Mouse (Mus musculus) limb, embryonic 10.5 days (tissue): ENCODE data around the gene Tac4. TPM values are rescaled to one million over a fixed set of nuclear protein-coding genes. Genes with fewer than 3 reads are reported as not detected.

Experiments
- DNase-seq: peaks from one replicate; pipeline ENCODE4 v3.0.0-alpha.2; 2017; ENCODE audit warnings: low spot score
- H3K27ac ChIP-seq: fragments of 300-500 bp; sonication (generic); 2 replicates; pipeline ENCODE4 v1.5.1; 2016; ENCODE audit warnings: mild to moderate bottlenecking
- H3K27me3 ChIP-seq: fragments of 300-500 bp; sonication (generic); 2 replicates; pipeline ENCODE4 v1.6.1; 2016; ENCODE audit warnings: low read depth, mild to moderate bottlenecking; ENCODE audit not compliant: poor library complexity, severe bottlenecking
- H3K36me3 ChIP-seq: fragments of 300-500 bp; sonication (generic); 2 replicates; pipeline ENCODE4 v1.6.1; 2016; ENCODE audit warnings: mild to moderate bottlenecking, moderate library complexity
- H3K4me1 ChIP-seq: fragments of 300-500 bp; sonication (generic); 2 replicates; pipeline ENCODE4 v1.6.1; 2016
- H3K4me3 ChIP-seq: fragments of 300-500 bp; sonication (generic); 2 replicates; pipeline ENCODE4 v1.5.1; 2016; ENCODE audit warnings: mild to moderate bottlenecking, moderate library complexity
- H3K9me3 ChIP-seq: fragments of 300-500 bp; sonication (generic); replicated peaks from 2 replicates; pipeline ENCODE4 v1.6.1; 2016; ENCODE audit warnings: mild to moderate bottlenecking
- WGBS: fragments of 180-500 bp; shearing (Covaris S2); methylation state at CpG from one replicate; pipeline ENCODE4 v1.1.7; 2016; 5-methylcytosine and 5-hydroxymethylcytosine counted together
- polyA plus RNA-seq: library from polyadenylated mRNA; unstranded; fragments of >200 nt; fragmentation: Nextera tagmentation; extraction: Ambion mirVana; gene quantifications from 2 replicates; pipeline ENCODE4 v1.2.1, GENCODE M21; 2016

Tac4 gene
- not detected in 2 replicates for polyA plus RNA-seq

DNA sequence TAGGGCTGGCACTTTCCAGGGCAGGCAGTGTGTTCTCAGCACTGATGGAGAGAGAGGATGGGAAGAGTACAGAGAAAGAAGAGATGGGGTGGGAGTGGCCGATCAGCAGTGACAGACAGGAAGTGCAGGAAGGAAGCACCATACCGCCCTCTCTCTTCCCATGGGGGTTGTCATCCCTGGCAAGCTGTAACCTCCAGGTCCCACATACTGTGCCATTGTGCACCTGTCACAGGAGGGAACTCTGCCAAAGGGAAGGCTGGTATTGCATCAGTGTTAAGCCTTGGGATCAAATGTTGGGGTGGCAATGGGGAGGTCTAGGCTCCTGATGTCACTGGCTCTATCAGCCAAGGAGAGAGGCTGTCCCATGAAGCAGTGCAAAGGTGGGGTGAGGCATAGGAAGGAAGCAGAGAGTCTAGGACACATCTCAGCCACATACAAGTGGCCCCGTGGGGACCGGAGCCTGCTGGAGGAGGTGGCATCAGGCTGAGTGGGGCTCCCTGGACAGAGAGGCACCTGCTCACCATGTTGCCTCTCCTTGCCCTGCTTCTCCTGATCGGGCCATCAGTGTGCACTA lies at the start of gene Tac4:
Tac4 (plus strand) TSS at position 352 of the 574 bp plus-strand sequence.
- DNase-seq: no peak
- Histone ChIP-seq H3K36me3 (peaks cover 6% of the 10 kb centered on the region; the same call in 1 of the 2 replicates), H3K27me3 (peaks cover 14% of the 10 kb centered on the region; the same call in 1 of the 2 replicates), H3K27ac (no peak within 1 kb of the TSS), H3K4me3 (no peak within 1 kb of the TSS), H3K4me1 (peaks cover 31% of the 10 kb centered on the region), H3K9me3 (no peaks in the 10 kb centered on the region)
- WGBS: 75% methylated on average over 5 of the region's 5 CpGs

DNA sequence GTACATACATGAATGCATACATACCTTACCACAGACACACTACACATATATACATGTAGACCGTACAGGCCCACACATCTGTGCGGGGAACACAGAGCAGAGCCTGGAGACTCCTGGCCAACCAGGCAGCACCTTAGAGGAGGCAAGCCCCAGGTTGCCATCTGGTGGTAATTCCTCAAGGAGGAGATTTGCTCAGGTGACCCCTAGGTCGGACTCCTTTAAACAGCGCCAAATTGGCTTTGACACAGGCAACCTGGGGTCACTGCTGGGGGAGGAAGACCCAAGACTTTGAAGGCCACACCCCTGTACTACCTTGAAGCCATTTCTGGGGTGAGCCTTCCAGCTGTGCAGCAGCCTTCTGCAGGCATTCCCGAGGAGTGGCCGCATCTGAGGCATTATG lies 47.7 kb upstream of the Tac4 start:
- Histone ChIP-seq H3K9me3 (no peaks in the 10 kb centered on the region), H3K4me3 (no peak overlapping the region), H3K4me1 (peaks cover 44% of the 10 kb centered on the region), H3K36me3 (no peaks in the 10 kb centered on the region), H3K27me3 (peaks cover 97% of the 10 kb centered on the region), H3K27ac (0 out of 2 replicates have a peak overlapping the region, but pooled peaks have one; percentile 22)
- no peak for DNase-seq
- WGBS: 11% methylated on average over 6 of the region's 6 CpGs

DNA sequence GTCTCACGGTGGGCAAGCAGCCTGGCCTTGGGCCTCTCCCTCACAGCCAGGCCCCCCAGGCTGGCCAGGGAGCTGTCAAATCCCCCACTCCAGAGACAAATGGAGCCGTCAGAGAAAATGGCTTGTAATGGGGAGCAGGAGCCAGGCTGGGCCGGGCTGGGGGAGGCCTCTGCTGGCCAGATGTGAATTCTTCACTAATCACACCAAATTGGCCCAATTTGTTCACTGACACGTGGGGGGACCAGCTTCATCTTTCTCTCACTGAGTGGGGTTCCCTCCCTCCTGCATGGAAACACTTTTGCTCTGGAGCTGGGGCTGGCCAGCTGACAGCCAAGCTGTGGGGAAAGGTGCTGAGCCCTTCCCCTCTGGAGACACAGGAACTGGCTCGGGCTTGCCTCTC lies 47.0 kb upstream of the Tac4 start:
- WGBS: 0% methylated on average over 5 of the region's 5 CpGs
- Histone ChIP-seq H3K36me3 (no peaks in the 10 kb centered on the region), H3K4me1 (peaks cover 44% of the 10 kb centered on the region), H3K9me3 (no peaks in the 10 kb centered on the region), H3K4me3 (no peak overlapping the region), H3K27ac (0 out of 2 replicates have a peak overlapping the region, but pooled peaks have one; percentile 22), H3K27me3 (peaks cover 97% of the 10 kb centered on the region)
- peak; percentile 54 for DNase-seq

DNA sequence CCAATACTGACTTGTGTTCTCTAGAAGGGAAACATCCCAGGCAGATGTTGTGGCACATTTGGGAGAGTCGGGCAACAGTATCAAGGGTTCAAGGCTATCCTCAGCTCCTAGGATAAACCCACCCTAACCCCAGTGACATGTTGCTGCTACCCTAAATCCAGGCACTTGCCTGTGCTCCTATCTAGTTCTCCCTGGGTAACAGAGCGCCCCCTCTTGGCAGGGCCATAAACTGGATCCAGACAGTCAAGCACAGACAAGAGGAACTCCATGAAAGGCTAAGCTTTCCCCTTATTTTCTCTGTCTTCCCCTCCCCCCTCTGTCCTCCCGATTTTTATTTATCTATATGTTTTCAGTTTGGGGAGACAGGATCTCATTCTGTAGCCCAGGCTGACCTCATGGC lies 45.1 kb upstream of the Tac4 start:
- H3K4me3 ChIP-seq: no peak overlapping the region
- no peaks in the 10 kb centered on the region for H3K9me3 ChIP-seq
- H3K36me3 ChIP-seq: no peaks in the 10 kb centered on the region
- peaks cover 98% of the 10 kb centered on the region for H3K27me3 ChIP-seq
- 78% methylated on average over 3 of the region's 3 CpGs for WGBS
- no peak for DNase-seq
- peaks cover 30% of the 10 kb centered on the region for H3K4me1 ChIP-seq
- no peak overlapping the region for H3K27ac ChIP-seq

DNA sequence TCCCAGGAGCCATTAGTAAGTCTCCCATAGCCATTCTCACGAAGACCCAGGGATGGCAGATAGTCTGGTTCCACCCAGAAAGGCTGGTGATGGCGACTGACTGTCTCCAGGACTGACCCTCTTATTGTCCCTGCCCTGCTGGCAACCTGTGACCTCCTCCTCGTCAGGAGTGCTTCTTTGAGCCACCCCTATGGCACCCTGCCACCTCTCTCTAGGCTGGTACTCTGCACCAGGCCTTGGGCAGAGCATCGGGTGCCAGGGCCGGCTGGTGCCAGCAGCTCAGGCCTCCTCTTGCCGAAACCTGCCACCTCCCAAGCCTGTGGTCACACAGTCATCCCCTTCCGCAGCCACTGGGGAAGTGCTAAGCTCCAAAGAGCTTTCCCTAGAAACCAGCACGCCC lies 42.2 kb upstream of the Tac4 start:
- WGBS: 58% methylated on average over 8 of the region's 8 CpGs
- Histone ChIP-seq H3K27ac (no peak overlapping the region), H3K4me3 (no peak overlapping the region), H3K9me3 (no peaks in the 10 kb centered on the region), H3K36me3 (no peaks in the 10 kb centered on the region), H3K4me1 (peaks cover 24% of the 10 kb centered on the region), H3K27me3 (peaks cover 97% of the 10 kb centered on the region)
- DNase-seq: no peak

DNA sequence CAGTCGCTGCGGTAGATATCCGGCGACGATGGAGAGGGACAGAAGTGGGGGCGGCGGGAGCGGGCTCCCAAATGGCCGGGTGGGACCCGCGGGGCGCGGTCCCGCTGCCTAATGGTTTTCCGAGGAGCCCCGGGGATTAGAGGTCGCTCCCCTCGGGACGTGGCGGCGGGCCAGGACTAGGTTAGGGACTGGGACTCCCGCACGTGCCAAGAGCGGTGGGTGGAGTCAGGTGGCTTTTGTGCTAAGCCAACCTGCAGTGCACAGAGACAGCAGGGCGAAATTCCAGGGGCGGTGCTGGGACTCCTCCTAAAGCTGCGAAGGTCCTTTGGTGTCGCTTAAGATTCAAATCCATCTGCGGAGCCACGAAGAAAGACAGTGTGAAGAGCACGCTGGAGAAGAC lies 37.9 kb upstream of the Tac4 start:
- Histone ChIP-seq H3K9me3 (no peaks in the 10 kb centered on the region), H3K36me3 (no peaks in the 10 kb centered on the region), H3K27ac (peak overlapping the region; percentile 54; the same call in 1 of the 2 replicates), H3K4me3 (peak overlapping the region; percentile 45), H3K27me3 (peaks cover 91% of the 10 kb centered on the region), H3K4me1 (peaks cover 29% of the 10 kb centered on the region)
- under 1% methylated on average over 31 of the region's 31 CpGs for WGBS
- peak; percentile 57 for DNase-seq

DNA sequence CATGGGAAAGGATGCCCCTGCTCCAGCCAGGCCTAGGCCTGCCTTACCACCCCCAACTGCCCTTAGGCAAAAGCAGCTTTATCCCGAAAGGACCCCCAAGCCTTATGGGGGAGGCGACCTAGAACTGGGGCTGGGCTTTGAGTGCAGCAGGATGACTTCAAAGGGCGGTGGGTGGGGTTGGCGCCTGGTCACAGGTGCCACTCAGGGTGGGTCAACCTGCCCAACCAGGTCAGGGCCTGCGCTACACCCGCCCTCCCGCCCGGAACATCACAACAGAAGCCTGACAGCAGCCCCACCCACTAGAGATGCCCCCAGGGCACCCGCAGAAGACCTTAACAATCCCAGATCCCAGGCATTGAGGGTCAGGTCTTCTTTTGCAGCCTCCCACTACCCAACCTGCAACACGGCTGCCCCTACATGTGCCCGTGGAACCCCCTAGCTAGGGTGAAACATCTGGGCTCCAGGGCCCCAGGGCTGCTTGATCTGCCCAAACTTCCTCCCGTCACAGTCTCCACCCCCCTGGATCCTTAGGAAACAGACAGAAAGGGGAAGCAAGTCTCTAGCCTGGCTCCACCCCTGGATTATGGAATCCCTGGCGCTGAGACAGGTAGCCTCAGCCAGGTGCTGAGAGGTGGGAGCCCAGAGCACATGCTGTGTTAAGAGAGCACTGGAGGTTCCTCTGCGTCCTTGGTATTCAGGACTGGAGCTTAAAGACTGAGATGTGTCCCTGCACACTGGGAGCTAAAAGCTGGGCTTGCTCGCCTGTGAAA lies 37.0 kb upstream of the Tac4 start:
- no peaks in the 10 kb centered on the region for H3K9me3 ChIP-seq
- 6% methylated on average over 15 of the region's 15 CpGs for WGBS
- peaks cover 29% of the 10 kb centered on the region for H3K4me1 ChIP-seq
- peaks cover 83% of the 10 kb centered on the region for H3K27me3 ChIP-seq
- H3K4me3 ChIP-seq: peak overlapping the region; percentile 45; the same call in 1 of the 2 replicates
- DNase-seq: no peak
- no peak overlapping the region for H3K27ac ChIP-seq
- H3K36me3 ChIP-seq: no peaks in the 10 kb centered on the region

DNA sequence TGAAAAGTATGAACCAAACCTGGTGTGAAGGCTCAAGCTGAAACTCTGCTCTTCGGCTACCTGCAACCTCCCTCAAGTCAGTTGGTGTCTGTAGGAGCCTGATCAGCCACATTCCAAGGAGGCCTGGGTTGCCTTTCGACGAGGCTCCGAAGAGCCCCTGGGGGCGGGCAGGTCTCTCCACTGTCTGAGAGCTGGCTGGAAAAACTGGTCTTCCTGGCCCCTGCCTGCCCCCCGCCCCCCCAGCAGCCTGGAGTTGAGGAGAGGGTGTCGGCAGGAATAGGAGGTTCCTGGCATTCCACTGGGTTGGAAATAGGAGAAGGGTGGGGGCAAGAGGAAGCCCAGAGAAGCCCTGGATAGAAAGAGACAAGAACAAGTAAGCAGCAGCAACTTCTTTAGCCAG lies 35.9 kb upstream of the Tac4 start:
- Histone ChIP-seq H3K36me3 (no peaks in the 10 kb centered on the region), H3K27me3 (peaks cover 82% of the 10 kb centered on the region), H3K27ac (no peak overlapping the region), H3K9me3 (no peaks in the 10 kb centered on the region), H3K4me3 (no peak overlapping the region), H3K4me1 (peaks cover 29% of the 10 kb centered on the region)
- WGBS: 10% methylated on average over 7 of the region's 7 CpGs
- DNase-seq: peak; percentile 60

DNA sequence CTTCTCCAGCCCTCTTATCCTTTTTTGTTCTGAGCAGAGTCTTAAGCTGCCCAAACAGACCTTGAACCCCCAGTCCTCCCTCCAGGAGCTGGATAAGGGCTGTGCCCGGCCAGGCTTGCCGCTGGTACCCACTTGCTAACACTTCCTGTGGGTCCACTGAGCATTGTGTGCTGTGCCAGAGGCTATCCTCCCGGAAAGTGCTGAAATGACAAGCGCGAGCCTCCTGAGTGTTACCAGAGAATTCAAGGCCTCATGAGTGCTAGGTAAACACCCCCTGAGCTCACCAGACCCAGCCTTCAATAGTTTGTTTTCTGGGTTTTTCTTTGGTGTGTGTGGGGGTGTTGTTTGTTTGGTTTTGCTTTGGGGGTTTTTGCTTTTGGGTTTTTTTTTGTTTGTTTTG lies 33.9 kb upstream of the Tac4 start:
- DNase-seq: no peak
- 54% methylated on average over 5 of the region's 5 CpGs for WGBS
- no peak overlapping the region for H3K27ac ChIP-seq
- H3K4me1 ChIP-seq: peaks cover 39% of the 10 kb centered on the region
- H3K4me3 ChIP-seq: no peak overlapping the region
- no peaks in the 10 kb centered on the region for H3K36me3 ChIP-seq
- peaks cover 80% of the 10 kb centered on the region for H3K27me3 ChIP-seq
- no peaks in the 10 kb centered on the region for H3K9me3 ChIP-seq

DNA sequence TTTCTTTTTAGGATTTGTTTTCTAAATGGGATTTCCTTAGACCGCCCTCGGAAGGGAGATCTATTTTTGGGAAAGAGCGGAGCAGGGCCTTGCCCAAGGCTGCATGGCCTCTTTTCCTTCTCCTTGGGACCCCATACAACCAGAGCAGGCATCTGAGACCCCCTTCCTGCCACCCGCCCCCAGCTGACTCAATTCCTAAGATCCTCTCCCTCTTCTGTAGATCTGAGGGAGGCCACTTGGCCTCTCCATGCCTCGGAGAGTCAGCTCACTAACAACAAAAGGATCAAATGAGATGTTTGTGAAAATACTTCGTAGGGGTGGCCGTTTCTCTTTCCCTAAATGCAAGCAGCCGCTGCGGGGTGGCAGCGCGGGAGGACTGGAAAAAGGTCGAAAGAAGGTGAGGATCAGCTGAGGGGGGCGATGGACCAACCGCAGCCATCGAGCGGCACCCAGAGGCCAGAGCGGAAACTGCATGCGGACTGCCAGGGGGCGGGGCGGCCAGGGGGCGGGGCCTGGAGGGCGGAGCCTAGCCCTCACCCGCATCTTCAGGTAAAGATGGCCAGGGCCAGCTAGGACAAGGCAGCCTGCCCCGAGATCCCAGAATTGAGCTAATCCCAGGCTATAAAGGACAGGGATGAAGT lies 29.5 kb upstream of the Tac4 start:
- no peaks in the 10 kb centered on the region for H3K9me3 ChIP-seq
- H3K4me3 ChIP-seq: peak overlapping the region; percentile 27
- peak; percentile 93 for DNase-seq
- peak overlapping the region; percentile 38; the same call in 1 of the 2 replicates for H3K27ac ChIP-seq
- peaks cover 55% of the 10 kb centered on the region for H3K27me3 ChIP-seq
- peaks cover 15% of the 10 kb centered on the region for H3K4me1 ChIP-seq
- H3K36me3 ChIP-seq: no peaks in the 10 kb centered on the region
- 8% methylated on average over 24 of the region's 24 CpGs for WGBS

DNA sequence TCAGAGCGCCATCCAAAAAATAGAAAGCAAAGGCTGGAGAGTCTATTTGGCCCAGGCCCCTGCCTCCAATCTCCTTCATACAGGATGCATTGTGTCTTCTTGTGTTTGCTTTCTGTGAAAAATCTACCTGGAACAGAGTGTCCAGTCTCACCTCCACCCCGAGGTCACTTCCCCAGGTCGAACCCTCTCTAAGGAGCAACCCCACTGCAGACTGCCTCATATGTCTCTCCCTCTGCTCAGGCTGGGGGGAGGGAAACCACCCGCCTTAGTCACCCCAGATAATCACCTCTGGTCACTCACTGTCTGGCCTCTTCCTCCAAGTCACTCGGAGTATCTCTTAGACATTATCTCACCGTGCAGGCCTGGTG lies 29.0 kb upstream of the Tac4 start:
- no peaks in the 10 kb centered on the region for H3K9me3 ChIP-seq
- H3K27me3 ChIP-seq: peaks cover 50% of the 10 kb centered on the region
- H3K27ac ChIP-seq: no peak overlapping the region
- no peak overlapping the region for H3K4me3 ChIP-seq
- no peaks in the 10 kb centered on the region for H3K36me3 ChIP-seq
- 37% methylated on average over 6 of the region's 6 CpGs for whole genome bisulfite sequencing
- no peak for DNase-seq
- peaks cover 18% of the 10 kb centered on the region for H3K4me1 ChIP-seq

DNA sequence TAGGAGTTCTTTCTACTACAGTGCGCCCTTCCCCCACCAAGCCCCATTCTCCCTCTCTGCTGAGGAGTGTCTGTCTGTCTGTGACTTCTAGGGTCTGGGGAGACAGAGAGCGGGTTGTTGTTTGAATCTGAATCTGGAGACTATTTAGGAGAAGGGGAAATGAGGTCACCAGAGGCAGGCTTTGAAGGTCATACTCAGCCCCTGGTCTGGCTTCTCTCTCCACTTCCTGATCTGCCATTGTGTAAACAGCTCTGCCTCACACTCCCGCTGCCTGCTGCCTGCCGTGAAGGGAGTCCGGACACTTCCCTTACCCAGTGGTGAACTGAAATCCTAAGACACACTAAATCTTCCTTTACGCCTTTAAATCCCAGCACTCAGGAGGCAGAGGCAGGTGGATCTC lies 22.9 kb upstream of the Tac4 start:
- Histone ChIP-seq H3K27ac (peak overlapping the region; percentile 50; the same call in 1 of the 2 replicates), H3K4me1 (peaks cover 36% of the 10 kb centered on the region), H3K9me3 (no peaks in the 10 kb centered on the region), H3K4me3 (no peak overlapping the region), H3K36me3 (no peaks in the 10 kb centered on the region), H3K27me3 (peaks cover 14% of the 10 kb centered on the region; the same call in 1 of the 2 replicates)
- DNase-seq: no peak
- 51% methylated on average over 6 of the region's 6 CpGs for WGBS

DNA sequence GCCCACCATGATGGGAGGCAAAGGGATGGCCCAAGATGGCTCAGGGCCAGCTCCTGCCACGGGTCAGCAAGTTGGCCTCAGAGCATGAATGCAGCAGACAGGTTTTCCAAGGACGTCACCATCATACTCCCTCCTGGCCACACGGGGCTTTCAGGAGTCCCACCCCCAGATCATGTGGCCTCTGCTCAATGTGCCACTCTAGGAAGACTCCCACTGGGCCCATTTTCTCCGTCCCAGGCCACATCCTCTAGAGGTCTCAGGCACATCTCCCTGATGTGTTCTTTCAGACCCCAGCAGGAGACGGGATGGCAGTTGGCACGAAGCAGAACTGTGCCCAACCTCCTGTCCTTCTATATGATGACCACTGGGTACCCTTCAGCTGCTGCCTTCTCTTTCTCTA lies 18.7 kb upstream of the Tac4 start:
- 64% methylated on average over 6 of the region's 6 CpGs for WGBS
- Histone ChIP-seq H3K4me3 (no peak overlapping the region), H3K27ac (peak overlapping the region; percentile 42; the same call in 1 of the 2 replicates), H3K36me3 (no peaks in the 10 kb centered on the region; the same call in 1 of the 2 replicates), H3K4me1 (peaks cover 30% of the 10 kb centered on the region), H3K9me3 (no peaks in the 10 kb centered on the region), H3K27me3 (peaks cover 8% of the 10 kb centered on the region; the same call in 1 of the 2 replicates)
- no peak for DNase-seq
